Mouse (Mus musculus): ENCODE measurements around the gene Gm45808. TPM values are rescaled to one million over a fixed set of nuclear protein-coding genes. Genes with fewer than 3 reads are reported as not detected.

Gene Gm45808
- polyA plus RNA-seq, 1 experiment, result not detected

DNA sequence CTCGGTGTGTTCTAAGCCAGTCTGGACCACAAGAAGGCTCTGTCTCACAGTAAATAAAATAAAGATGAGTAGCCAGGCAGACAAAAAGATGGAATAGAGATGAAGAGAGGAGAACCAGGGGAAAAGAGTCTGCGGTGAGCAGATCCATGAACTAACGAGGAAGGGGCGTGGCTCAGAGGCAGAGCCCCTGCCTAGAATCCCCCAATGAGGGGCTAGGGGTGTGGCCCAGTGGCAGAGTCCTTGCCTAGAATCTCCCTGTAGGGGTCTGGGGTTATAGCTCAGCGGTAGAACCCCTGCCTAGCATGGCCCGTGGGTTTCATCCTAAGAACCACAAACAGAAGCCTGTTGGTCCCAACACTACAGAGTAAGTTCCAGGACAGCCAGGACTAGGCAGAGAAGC lies 49.6 kb downstream of the Gm45808 start:
- TF ChIP-seq POLR2A (IDR thresholded peaks at IDR 0.05; ENCODE audit: borderline replicate concordance, extremely low read depth, low read depth, low read length) (no peak), CTCF (IDR thresholded peaks at IDR 0.05; ENCODE audit: insufficient read depth, low read length) (no peak)
- Histone ChIP-seq H3K4me1 (ENCODE audit: control insufficient read depth, insufficient read depth, low read length) (peaks cover 9% of the 10 kb centered on the region), H3K4me3 (replicated peaks; ENCODE audit: extremely low read depth, low read depth, low read length) (no peak overlapping the region)
- no peak for DNase-seq
- WGBS, result 65% methylated on average over 6 of the region's 6 CpGs

DNA sequence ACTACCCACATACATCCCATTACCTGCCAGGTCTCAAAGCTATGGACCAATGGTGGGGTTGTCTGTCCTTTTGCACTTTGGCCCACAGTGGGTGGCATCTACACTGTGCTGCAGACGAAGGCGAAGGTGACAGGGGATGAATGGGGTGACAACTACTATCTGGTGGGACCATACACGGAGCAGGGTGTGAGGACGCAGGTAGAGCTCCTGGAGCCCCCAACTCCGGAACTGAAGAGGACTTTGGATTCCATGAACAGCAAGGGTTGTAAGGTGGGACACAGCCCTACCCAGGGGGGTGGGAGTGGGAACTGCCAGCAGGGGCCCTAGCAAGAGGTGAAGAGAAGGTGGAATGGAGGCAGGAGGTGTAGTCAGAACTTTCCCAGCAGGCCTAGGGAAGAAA lies 50.2 kb downstream of the Gm45808 start:
- H3K4me3 ChIP-seq (replicated peaks; ENCODE audit: extremely low read depth, low read depth, low read length), result no peak overlapping the region
- no peak for DNase-seq
- 87% methylated on average over 5 of the region's 5 CpGs for WGBS
- TF ChIP-seq CTCF (IDR thresholded peaks at IDR 0.05; ENCODE audit: insufficient read depth, low read length), result no peak
- TF ChIP-seq POLR2A (IDR thresholded peaks at IDR 0.05; ENCODE audit: borderline replicate concordance, extremely low read depth, low read depth, low read length), result no peak
- peaks cover 9% of the 10 kb centered on the region for H3K4me1 ChIP-seq (ENCODE audit: control insufficient read depth, insufficient read depth, low read length)

DNA sequence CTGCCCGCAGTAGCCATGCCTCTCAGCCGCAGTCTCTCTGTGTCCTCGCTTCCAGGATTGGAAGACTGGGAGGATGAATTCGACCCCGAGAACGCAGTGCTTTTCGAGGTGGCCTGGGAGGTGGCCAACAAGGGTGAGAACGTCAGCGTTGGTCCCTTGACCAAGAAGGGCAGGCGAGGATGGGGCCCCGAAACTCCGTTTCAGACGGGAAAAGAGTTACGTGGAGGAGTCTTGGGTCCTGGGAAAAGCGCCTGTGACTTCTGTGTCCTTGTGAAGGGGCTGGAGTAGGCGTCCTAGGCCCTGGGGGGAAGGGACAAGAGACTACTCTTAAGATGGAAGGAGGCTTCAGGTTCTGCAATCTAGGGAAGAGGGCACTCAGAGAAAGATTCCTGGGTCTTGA lies 51.6 kb downstream of the Gm45808 start:
- H3K4me3 ChIP-seq (replicated peaks; ENCODE audit: extremely low read depth, low read depth, low read length), result peak overlapping the region; percentile 67
- no peak for TF ChIP-seq CTCF (IDR thresholded peaks at IDR 0.05; ENCODE audit: insufficient read depth, low read length)
- no peak for TF ChIP-seq POLR2A (IDR thresholded peaks at IDR 0.05; ENCODE audit: borderline replicate concordance, extremely low read depth, low read depth, low read length)
- DNase-seq, result no peak
- WGBS, result under 1% methylated on average over 16 of the region's 16 CpGs
- H3K4me1 ChIP-seq (ENCODE audit: control insufficient read depth, insufficient read depth, low read length), result peaks cover 9% of the 10 kb centered on the region

DNA sequence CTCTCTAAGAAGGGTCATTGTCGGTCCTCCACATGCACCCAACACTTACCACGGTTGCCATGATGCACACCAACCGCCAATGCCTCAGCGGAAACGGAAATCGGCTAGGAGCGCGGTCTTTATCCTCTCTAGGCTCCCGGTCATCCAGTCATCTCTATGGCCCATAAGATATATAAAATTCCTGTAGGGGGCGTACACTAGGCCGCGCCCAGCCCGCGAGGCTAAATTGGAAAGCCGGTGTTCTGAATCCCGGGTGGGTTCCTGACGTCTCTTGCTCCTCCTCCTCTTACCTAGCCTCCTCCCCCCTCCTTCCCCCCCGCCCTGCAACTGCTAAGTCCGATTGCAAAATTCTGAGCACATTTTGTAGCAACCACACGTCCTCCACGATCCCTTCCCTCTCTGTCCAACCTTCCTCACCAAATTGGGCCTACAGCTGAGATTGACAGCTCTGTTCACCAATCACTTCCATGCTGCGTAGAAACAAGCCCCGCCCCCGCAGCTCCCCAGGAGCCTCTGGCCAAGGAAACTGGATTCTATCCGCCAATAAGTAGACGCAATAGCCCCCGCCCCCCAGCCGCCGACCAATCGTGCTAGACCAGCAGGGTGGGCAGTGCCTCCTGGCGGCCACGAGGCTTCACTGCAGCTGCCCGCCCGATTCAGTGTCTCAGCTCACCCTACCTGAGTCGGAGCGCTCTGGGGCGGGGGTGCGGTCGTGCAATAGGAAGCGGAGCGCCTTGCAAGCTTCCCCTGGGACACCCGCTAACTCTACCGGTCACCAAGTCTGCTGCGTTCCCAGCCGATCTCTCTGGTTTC lies 52.2 kb downstream of the Gm45808 start, which contains the start of gene Gys1:
Gene Gys1, plus strand, starts transcription at position 642 of the 813 bp plus-strand sequence.
- Histone ChIP-seq H3K4me3 (replicated peaks; ENCODE audit: extremely low read depth, low read depth, low read length) (peak within 1 kb of the TSS; percentile 73), H3K4me1 (ENCODE audit: control insufficient read depth, insufficient read depth, low read length) (peaks cover 9% of the 10 kb centered on the region)
- WGBS, result under 1% methylated on average over 45 of the region's 45 CpGs
- DNase-seq, result peak; percentile 99
- peak; percentile 72 for TF ChIP-seq CTCF (IDR thresholded peaks at IDR 0.05; ENCODE audit: insufficient read depth, low read length)
- TF ChIP-seq POLR2A (IDR thresholded peaks at IDR 0.05; ENCODE audit: borderline replicate concordance, extremely low read depth, low read depth, low read length), result peak; percentile 68

DNA sequence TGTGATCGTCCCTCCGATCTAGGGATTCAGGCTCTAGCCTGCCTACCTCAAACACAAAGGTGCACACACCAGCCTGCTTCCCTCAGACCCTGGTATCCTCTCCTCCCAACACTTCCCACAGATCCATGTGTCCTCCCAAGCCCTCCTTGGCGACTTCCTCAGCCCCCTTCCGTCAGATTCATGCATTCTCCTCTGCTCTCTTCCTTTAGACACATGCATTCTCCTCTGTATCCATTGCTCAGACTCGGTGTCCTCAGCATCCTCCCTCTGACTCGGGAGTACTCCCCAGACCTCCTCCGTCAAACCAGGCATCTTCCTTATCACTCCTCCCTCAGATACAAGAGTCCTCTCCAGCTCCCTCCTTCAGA lies 52.8 kb downstream of the Gm45808 start:
- H3K4me1 ChIP-seq (ENCODE audit: control insufficient read depth, insufficient read depth, low read length), result peaks cover 9% of the 10 kb centered on the region
- WGBS, result 1% methylated on average over 7 of the region's 7 CpGs
- no peak for TF ChIP-seq CTCF (IDR thresholded peaks at IDR 0.05; ENCODE audit: insufficient read depth, low read length)
- no peak for TF ChIP-seq POLR2A (IDR thresholded peaks at IDR 0.05; ENCODE audit: borderline replicate concordance, extremely low read depth, low read depth, low read length)
- peak overlapping the region; percentile 73 for H3K4me3 ChIP-seq (replicated peaks; ENCODE audit: extremely low read depth, low read depth, low read length)
- no peak for DNase-seq

DNA sequence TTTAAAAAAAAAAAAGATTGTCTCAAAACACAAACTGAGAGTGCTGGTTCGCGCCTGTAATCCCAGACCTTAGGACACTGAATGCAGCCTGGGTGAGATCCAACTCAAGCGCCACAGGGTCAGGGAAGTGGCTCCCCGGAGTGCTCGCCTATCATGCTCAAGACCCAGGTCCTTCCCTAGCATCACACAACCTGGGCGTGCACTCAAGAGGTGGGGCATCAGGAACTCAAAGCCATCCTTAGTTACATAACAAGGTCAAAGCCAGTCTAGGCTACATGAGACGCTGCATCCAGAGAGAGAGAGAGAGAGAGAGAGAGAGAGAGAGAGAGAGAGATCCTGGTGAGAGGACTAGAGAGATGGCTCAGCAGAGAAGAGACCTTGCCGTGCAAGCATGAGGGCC lies 60.1 kb downstream of the Gm45808 start:
- no peak for TF ChIP-seq POLR2A (IDR thresholded peaks at IDR 0.05; ENCODE audit: borderline replicate concordance, extremely low read depth, low read depth, low read length)
- no peak for DNase-seq
- Histone ChIP-seq H3K4me1 (ENCODE audit: control insufficient read depth, insufficient read depth, low read length) (no peaks in the 10 kb centered on the region), H3K4me3 (replicated peaks; ENCODE audit: extremely low read depth, low read depth, low read length) (no peak overlapping the region)
- 75% methylated on average over 8 of the region's 8 CpGs for WGBS

DNA sequence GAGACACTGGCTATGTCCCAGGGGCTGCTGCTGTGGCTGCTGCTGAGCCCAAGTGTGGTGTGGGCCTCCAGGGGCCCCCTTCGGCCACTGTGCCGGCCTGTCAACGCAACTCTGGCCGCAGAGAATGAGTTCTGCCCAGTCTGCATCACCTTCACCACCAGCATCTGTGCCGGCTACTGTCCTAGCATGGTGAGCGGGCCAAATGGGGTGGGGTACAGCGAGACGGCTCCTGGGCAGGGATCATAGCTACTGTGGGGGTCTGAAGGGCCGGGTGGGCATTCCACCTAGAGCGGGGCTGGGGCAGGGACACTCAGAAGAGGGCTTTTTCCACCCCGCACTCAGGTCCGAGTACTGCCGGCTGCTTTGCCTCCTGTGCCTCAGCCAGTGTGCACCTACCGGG lies 65.4 kb downstream of the Gm45808 start:
- no peak for DNase-seq
- 88% methylated on average over 14 of the region's 14 CpGs for WGBS
- no peak for TF ChIP-seq POLR2A (IDR thresholded peaks at IDR 0.05; ENCODE audit: borderline replicate concordance, extremely low read depth, low read depth, low read length)
- TF ChIP-seq CTCF (IDR thresholded peaks at IDR 0.05; ENCODE audit: insufficient read depth, low read length), result no peak

DNA sequence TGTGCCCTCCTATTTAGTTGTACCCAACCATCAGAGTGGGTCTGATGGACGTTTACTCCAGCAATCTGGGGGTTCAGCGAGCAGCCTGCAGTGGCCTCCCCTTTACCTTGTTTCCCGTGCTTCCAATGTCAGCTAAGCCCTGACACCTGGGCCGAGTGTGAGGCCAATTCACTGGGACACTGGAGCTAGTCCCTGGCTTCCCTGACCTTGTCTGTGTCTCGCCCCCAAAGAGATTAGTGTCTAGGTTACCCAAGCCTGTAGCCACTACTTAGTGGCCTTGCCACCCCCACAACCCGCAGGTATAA lies 66.0 kb downstream of the Gm45808 start, which contains the start of gene Lhb:
Gene Lhb, plus strand, starts transcription at position 206 of the 305 bp plus-strand sequence.
- H3K4me3 ChIP-seq (replicated peaks; ENCODE audit: extremely low read depth, low read depth, low read length), result no peak within 1 kb of the TSS
- DNase-seq, result no peak
- TF ChIP-seq CTCF (IDR thresholded peaks at IDR 0.05; ENCODE audit: insufficient read depth, low read length), result no peak
- H3K4me1 ChIP-seq (ENCODE audit: control insufficient read depth, insufficient read depth, low read length), result no peaks in the 10 kb centered on the region
- 74% methylated on average over 6 of the region's 6 CpGs for WGBS

More for the DNA sequence above, 65.4 kb downstream of the Gm45808 start:
- Histone ChIP-seq H3K4me3 (replicated peaks; ENCODE audit: extremely low read depth, low read depth, low read length) (no peak overlapping the region), H3K4me1 (ENCODE audit: control insufficient read depth, insufficient read depth, low read length) (no peaks in the 10 kb centered on the region)

DNA sequence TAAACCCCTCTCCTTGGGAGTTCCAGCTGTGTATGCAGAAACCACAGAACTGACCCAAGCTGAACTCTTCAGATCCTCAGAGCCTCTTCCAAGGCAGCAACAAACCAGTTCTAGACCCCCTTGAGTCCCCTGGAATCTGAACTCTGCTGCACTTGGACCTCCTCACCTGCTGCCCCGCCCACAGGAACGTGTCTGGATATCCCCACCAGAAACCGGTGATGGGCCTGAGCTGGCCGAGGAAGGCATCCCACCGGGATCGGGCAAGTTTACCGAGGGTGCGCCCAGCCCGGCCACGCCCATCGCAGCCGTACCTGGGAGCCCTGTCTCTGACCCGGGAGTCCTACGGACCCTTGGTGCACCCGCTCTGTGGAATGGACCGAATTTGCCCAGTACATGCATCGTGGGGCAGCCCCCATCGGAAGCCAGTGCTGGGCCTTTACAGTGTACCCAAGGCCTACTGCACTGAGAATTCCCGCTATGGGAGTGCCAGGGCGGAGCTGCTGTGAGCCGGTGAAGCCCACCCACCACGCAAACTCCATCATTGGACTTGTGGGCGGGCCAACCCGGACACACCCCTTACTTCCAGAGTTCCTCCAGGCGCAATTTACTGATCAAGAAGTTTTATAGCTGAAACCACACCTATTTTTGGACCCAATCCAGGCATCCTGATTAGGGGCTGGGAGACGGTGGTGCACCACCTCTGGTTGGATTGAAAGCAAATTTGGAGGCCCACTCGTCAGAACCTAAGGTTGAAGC lies 66.6 kb downstream of the Gm45808 start:
- H3K4me3 ChIP-seq (replicated peaks; ENCODE audit: extremely low read depth, low read depth, low read length), result no peak overlapping the region
- WGBS, result 20% methylated on average over 27 of the region's 27 CpGs
- TF ChIP-seq CTCF (IDR thresholded peaks at IDR 0.05; ENCODE audit: insufficient read depth, low read length) (no peak), POLR2A (IDR thresholded peaks at IDR 0.05; ENCODE audit: borderline replicate concordance, extremely low read depth, low read depth, low read length) (no peak)
- peak; percentile 37 for DNase-seq
- no peaks in the 10 kb centered on the region for H3K4me1 ChIP-seq (ENCODE audit: control insufficient read depth, insufficient read depth, low read length)
